Mouse (Mus musculus) kidney, postnatal 0 days (tissue): ENCODE measurements at regions not wholly inside any gene's neighbourhood (a gene's known extent, or its start where the extent isn't known, plus 50 kb on each side); places are given as distances from the start of the nearest gene placed in this dataset.

Experiments
- ATAC-seq: fragments of 200-750 bp; cut with Nextera tagmentation; replicated peaks from 2 replicates; pipeline ENCODE4 v1.8.0; 2017; ENCODE audit warnings: low read depth, moderate number of reproducible peaks, moderate TSS enrichment, moderate library complexity; ENCODE audit not compliant: low FRiP score
- DNase-seq: peaks from one replicate; pipeline ENCODE4 v3.0.0-alpha.2; 2016; ENCODE audit warnings: low spot score
- H3K27ac ChIP-seq: fragments of 300-500 bp; sonication (generic); 2 replicates; pipeline ENCODE4 v1.5.1; 2014; ENCODE audit warnings: mild to moderate bottlenecking
- H3K27me3 ChIP-seq: fragments of 300-500 bp; sonication (generic); 2 replicates; pipeline ENCODE4 v1.6.1; 2014; ENCODE audit warnings: low read length, mixed read lengths; ENCODE audit not compliant: insufficient read depth
- H3K36me3 ChIP-seq: fragments of 300-500 bp; sonication (generic); 2 replicates; pipeline ENCODE4 v1.6.1; 2014; ENCODE audit warnings: low read length, mixed read lengths; ENCODE audit not compliant: insufficient read depth
- H3K4me1 ChIP-seq: fragments of 300-500 bp; sonication (generic); replicated peaks from 2 replicates; pipeline ENCODE4 v1.6.1; 2014; ENCODE audit warnings: antibody characterized with exemption, low read length, mixed read lengths; ENCODE audit not compliant: insufficient read depth
- H3K4me2 ChIP-seq: fragments of 300-500 bp; sonication (generic); 2 replicates; pipeline ENCODE4 v1.6.1; 2014; ENCODE audit warnings: mild to moderate bottlenecking, low read length, moderate library complexity, mixed read lengths
- H3K4me3 ChIP-seq: fragments of 300-500 bp; sonication (generic); replicated peaks from 2 replicates; pipeline ENCODE4 v1.5.1; 2014; ENCODE audit warnings: low read depth, low read length
- H3K9ac ChIP-seq: fragments of 300-500 bp; sonication (generic); 2 replicates; pipeline ENCODE4 v1.6.1; 2014; ENCODE audit warnings: low read depth, low read length
- H3K9me3 ChIP-seq: fragments of 300-500 bp; sonication (generic); replicated peaks from 2 replicates; pipeline ENCODE4 v1.6.1; 2016; ENCODE audit warnings: low read length, inconsistent platforms, mixed read lengths
- CTCF ChIP-seq: IDR thresholded peaks from 2 replicates; pipeline ENCODE4 v1.5.1; 2016; ENCODE audit warnings: antibody characterized with exemption, low read depth, mild to moderate bottlenecking, moderate library complexity
- WGBS: fragments of 180-500 bp; shearing (Covaris S2); extraction: QIAGEN DNeasy Blood & Tissue Kit; methylation state at CpG from one replicate; pipeline ENCODE4 v1.1.7; 2014; 5-methylcytosine and 5-hydroxymethylcytosine counted together

GRCm38 (mm10) chr7:136707200-136708003, 187.0 kb upstream of the Mgmt start:
- ATAC-seq (no peak), DNase-seq (peak; percentile 41)
- TF ChIP-seq CTCF, result no peak
- Histone ChIP-seq H3K27ac (no peak overlapping the region), H3K36me3 (no peaks in the 10 kb centered on the region), H3K4me2 (no peak overlapping the region), H3K4me3 (no peak overlapping the region), H3K4me1 (0 out of 2 replicates have a peak, but pooled peaks cover 5% of the 10 kb centered on the region), H3K27me3 (no peaks in the 10 kb centered on the region), H3K9me3 (no peaks in the 10 kb centered on the region), H3K9ac (no peak overlapping the region)
- WGBS, result 45% methylated on average over 12 of the region's 12 CpGs

- WGBS, result 41% methylated on average over 5 of the region's 5 CpGs
- TF ChIP-seq CTCF, result no peak
- Histone ChIP-seq H3K9me3 (no peaks in the 10 kb centered on the region), H3K4me1 (0 out of 2 replicates have a peak, but pooled peaks cover 5% of the 10 kb centered on the region), H3K9ac (no peak overlapping the region), H3K27me3 (no peaks in the 10 kb centered on the region), H3K4me2 (no peak overlapping the region), H3K36me3 (no peaks in the 10 kb centered on the region), H3K4me3 (no peak overlapping the region), H3K27ac (no peak overlapping the region)
- DNase-seq (peak; percentile 50), ATAC-seq (no peak)
These were observed 186.4 kb upstream of the Mgmt start for GRCm38 (mm10) chr7:136708004-136708435.

GRCm38 (mm10) chr7:136710653-136711052, 183.8 kb upstream of the Mgmt start:
- no peak overlapping the region for H3K27ac ChIP-seq
- TF ChIP-seq CTCF, result no peak
- no peaks in the 10 kb centered on the region for H3K27me3 ChIP-seq
- no peak overlapping the region for H3K4me2 ChIP-seq
- DNase-seq, result peak; percentile 73
- H3K36me3 ChIP-seq, result no peaks in the 10 kb centered on the region
- no peak overlapping the region for H3K9ac ChIP-seq
- no peaks in the 10 kb centered on the region for H3K9me3 ChIP-seq
- H3K4me3 ChIP-seq, result no peak overlapping the region
- 0 out of 2 replicates have a peak, but pooled peaks cover 5% of the 10 kb centered on the region for H3K4me1 ChIP-seq
- ATAC-seq, result 0 out of 2 replicates have a peak, but pooled peaks have one; percentile 43
- WGBS, result 55% methylated on average over 3 of the region's 3 CpGs

- Histone ChIP-seq H3K9me3 (no peaks in the 10 kb centered on the region), H3K9ac (no peak overlapping the region), H3K4me3 (no peak overlapping the region), H3K36me3 (no peaks in the 10 kb centered on the region), H3K4me1 (no peaks in the 10 kb centered on the region), H3K27me3 (no peaks in the 10 kb centered on the region), H3K4me2 (no peak overlapping the region), H3K27ac (no peak overlapping the region; the same call in 1 of the 2 replicates)
- peak; percentile 90 for DNase-seq
- ATAC-seq, result no peak
- WGBS, result 18% methylated on average over 16 of the region's 16 CpGs
- TF ChIP-seq CTCF, result no peak
These were observed 181.3 kb upstream of the Mgmt start for GRCm38 (mm10) chr7:136712962-136713640.

- no peak for TF ChIP-seq CTCF
- H3K4me3 ChIP-seq, result no peak overlapping the region
- H3K27me3 ChIP-seq, result no peaks in the 10 kb centered on the region
- no peak overlapping the region for H3K9ac ChIP-seq
- H3K36me3 ChIP-seq, result no peaks in the 10 kb centered on the region
- H3K9me3 ChIP-seq, result no peaks in the 10 kb centered on the region
- ATAC-seq, result no peak
- H3K4me1 ChIP-seq, result no peaks in the 10 kb centered on the region
- 84% methylated on average over 1 of the region's 1 CpGs for WGBS
- no peak for DNase-seq
- H3K4me2 ChIP-seq, result no peak overlapping the region
- H3K27ac ChIP-seq, result no peak overlapping the region
These were observed 166.6 kb upstream of the Mgmt start for GRCm38 (mm10) chr7:136727628-136728402.

GRCm38 (mm10) chr7:136742171-136742570, 152.2 kb upstream of the Mgmt start:
- ATAC-seq (no peak), DNase-seq (no peak)
- WGBS, result 87% methylated on average over 2 of the region's 2 CpGs
- no peaks in the 10 kb centered on the region for H3K36me3 ChIP-seq
- no peak for TF ChIP-seq CTCF
- no peak overlapping the region for H3K27ac ChIP-seq
- no peak overlapping the region for H3K9ac ChIP-seq
- H3K27me3 ChIP-seq, result no peaks in the 10 kb centered on the region
- no peak overlapping the region for H3K4me3 ChIP-seq
- H3K4me1 ChIP-seq, result no peaks in the 10 kb centered on the region
- H3K4me2 ChIP-seq, result no peak overlapping the region
- H3K9me3 ChIP-seq, result no peaks in the 10 kb centered on the region
